8 mouse cellular contexts compared by ENCODE assay signal in the genomic region with DNA sequence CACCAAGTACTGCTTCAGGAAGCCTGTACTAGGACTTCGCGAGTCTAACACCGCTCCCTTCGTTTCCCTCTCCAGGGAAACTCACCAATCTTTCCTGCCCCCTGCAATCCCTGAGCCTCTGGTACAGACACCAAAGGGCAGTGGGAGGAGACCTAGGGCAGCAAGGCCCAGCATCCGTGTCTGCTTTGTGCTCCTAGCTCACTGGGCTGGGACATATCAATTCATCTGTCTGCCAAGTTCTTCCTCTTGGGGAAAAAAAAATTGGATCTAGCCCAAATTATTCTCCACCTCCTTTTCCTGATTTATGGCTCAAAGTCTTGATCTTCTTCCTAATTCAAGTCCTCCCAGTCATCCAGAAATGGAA.
DNase-seq lines count a peak whose midpoint lies in the region; ATAC-seq and TF ChIP-seq lines count a peak whose summit lies in the region.

No protein-coding gene starts in this region.

- no peak for TF ChIP-seq CTCF in intestine, postnatal 0 days (IDR thresholded peaks at IDR 0.05; ENCODE audit: low read depth)

- no peak overlapping the region for H3K27ac ChIP-seq in lung, embryonic 15.5 days
- H3K27ac ChIP-seq in intestine, postnatal 0 days (ENCODE audit: low read depth, low read length) = no peak overlapping the region
- no peak overlapping the region for H3K27ac ChIP-seq in stomach, embryonic 16.5 days (ENCODE audit: low read length)

- ATAC-seq in lung, embryonic 15.5 days (ENCODE audit: borderline replicate concordance, extremely low read depth, low FRiP score, low TSS enrichment) = 0 out of 2 replicates have a peak, but pooled peaks have one; percentile 33
- no peak for ATAC-seq in intestine, postnatal 0 days
- ATAC-seq in stomach, embryonic 16.5 days (ENCODE audit: insufficient read depth, low FRiP score) = 0 out of 2 replicates have a peak, but pooled peaks have one; percentile 45
- ATAC-seq in granulocyte monocyte progenitor cell, adult 5-6 weeks (replicated peaks; ENCODE audit: poor library complexity, severe bottlenecking) = no peak

- H3K9me3 ChIP-seq in lung, embryonic 15.5 days = no peaks in the 10 kb centered on the region
- H3K9me3 ChIP-seq in intestine, postnatal 0 days (ENCODE audit: control insufficient read depth) = no peaks in the 10 kb centered on the region
- no peaks in the 10 kb centered on the region for H3K9me3 ChIP-seq in stomach, embryonic 16.5 days (replicated peaks; ENCODE audit: control insufficient read depth, low read length)

- peak overlapping the region; percentile 47 for H3K4me2 ChIP-seq in lung, embryonic 15.5 days
- 0 out of 2 replicates have a peak overlapping the region, but pooled peaks have one; percentile 1 for H3K4me2 ChIP-seq in intestine, postnatal 0 days (replicated peaks; ENCODE audit: low read depth)
- H3K4me2 ChIP-seq in stomach, embryonic 16.5 days (ENCODE audit: low read depth, low read length) = peak overlapping the region; percentile 42

- H3K4me3 ChIP-seq in lung, embryonic 15.5 days = no peak overlapping the region
- no peak overlapping the region for H3K4me3 ChIP-seq in intestine, postnatal 0 days (ENCODE audit: low read depth, low read length)
- peak overlapping the region; percentile 19; the same call in 1 of the 2 replicates for H3K4me3 ChIP-seq in stomach, embryonic 16.5 days (replicated peaks; ENCODE audit: low read length)

- peaks cover 25% of the 10 kb centered on the region; the same call in 1 of the 2 replicates for H3K27me3 ChIP-seq in lung, embryonic 15.5 days
- no peaks in the 10 kb centered on the region for H3K27me3 ChIP-seq in intestine, postnatal 0 days (replicated peaks; ENCODE audit: control insufficient read depth, insufficient read depth, low read length)
- peaks cover 3% of the 10 kb centered on the region; the same call in 1 of the 2 replicates for H3K27me3 ChIP-seq in stomach, embryonic 16.5 days (ENCODE audit: control insufficient read depth, insufficient read depth, low read length)

- no peak overlapping the region for H3K9ac ChIP-seq in lung, embryonic 15.5 days
- H3K9ac ChIP-seq in intestine, postnatal 0 days (ENCODE audit: low read depth, low read length) = no peak overlapping the region
- H3K9ac ChIP-seq in stomach, embryonic 16.5 days (ENCODE audit: low read length) = peak overlapping the region; percentile 47; the same call in 1 of the 2 replicates

- H3K36me3 ChIP-seq in lung, embryonic 15.5 days = no peaks in the 10 kb centered on the region
- no peaks in the 10 kb centered on the region for H3K36me3 ChIP-seq in intestine, postnatal 0 days (ENCODE audit: control insufficient read depth, insufficient read depth)
- no peaks in the 10 kb centered on the region for H3K36me3 ChIP-seq in stomach, embryonic 16.5 days (ENCODE audit: control insufficient read depth, insufficient read depth, low read length)

- DNase-seq in cerebellum, adult 9-10 months = peak; percentile 69
- no peak for DNase-seq in cerebellum, postnatal 36 days
- DNase-seq in lung, postnatal 36 days = no peak
- DNase-seq in urinary bladder, postnatal 10 days (ENCODE audit: low spot score) = no peak

- WGBS in lung, embryonic 15.5 days = 5% methylated on average over 5 of the region's 5 CpGs
- WGBS in intestine, postnatal 0 days = 13% methylated on average over 5 of the region's 5 CpGs
- WGBS in stomach, embryonic 16.5 days = 9% methylated on average over 5 of the region's 5 CpGs

- peaks cover 7% of the 10 kb centered on the region; the same call in 1 of the 2 replicates for H3K4me1 ChIP-seq in lung, embryonic 15.5 days
- H3K4me1 ChIP-seq in intestine, postnatal 0 days (replicated peaks; ENCODE audit: control insufficient read depth, insufficient read depth, low read length) = no peaks in the 10 kb centered on the region
- H3K4me1 ChIP-seq in stomach, embryonic 16.5 days (ENCODE audit: control insufficient read depth, insufficient read depth, low read length) = peaks cover 6% of the 10 kb centered on the region; the same call in 1 of the 2 replicates

Comparison
In these comparisons a context has a peak if more than half of its experiments do, and no peak if none do; other contexts are left out.
1. ATAC-seq: peak in lung, embryonic 15.5 days (single experiment) and stomach, embryonic 16.5 days (single experiment); none in intestine, postnatal 0 days (single experiment) and granulocyte monocyte progenitor cell, adult 5-6 weeks (single experiment).
2. Peak in every context shown above with its lines, with median percentiles within 50 percentile points of each other: H3K4me2 ChIP-seq.